Mouse (Mus musculus) embryonic fibroblast, embryonic 13.5 days (primary cell): ENCODE measurements around the gene Rab1a. TPM values are rescaled to one million over a fixed set of nuclear protein-coding genes. Genes with fewer than 3 reads are reported as not detected.

Source experiments
- H3K27ac ChIP-seq: 2 replicates; pipeline ENCODE4 v1.5.1; 2012; ENCODE audit warnings: low read length, control low read depth, inconsistent platforms; ENCODE audit not compliant: insufficient read depth
- H3K4me1 ChIP-seq: 2 replicates; pipeline ENCODE4 v1.6.1; 2011; ENCODE audit warnings: low read length; ENCODE audit not compliant: control insufficient read depth, insufficient read depth
- H3K4me3 ChIP-seq: 2 replicates; pipeline ENCODE4 v1.5.1; 2011; ENCODE audit warnings: mild to moderate bottlenecking, control low read depth, low read length; ENCODE audit not compliant: insufficient read depth
- CTCF ChIP-seq: IDR thresholded peaks from 2 replicates; pipeline ENCODE4 v1.5.1; 2011; ENCODE audit warnings: mild to moderate bottlenecking, control low read depth, low read length, moderate library complexity, borderline replicate concordance; ENCODE audit not compliant: insufficient read depth
- POLR2A ChIP-seq: IDR thresholded peaks from 2 replicates; pipeline ENCODE4 v1.6.1; 2011; ENCODE audit warnings: low read depth, mild to moderate bottlenecking, control low read depth, low read length, moderate library complexity
- polyA plus RNA-seq: library from polyadenylated mRNA; stranded (reverse); fragments of >200 nt; gene quantifications from 2 replicates; pipeline ENCODE4 v1.2.4, GENCODE M21; 2011; ENCODE audit warnings: low read depth; ENCODE audit not compliant: missing spikeins, insufficient read length

The Rab1a gene
- polyA plus RNA-seq, 1 experiment, result 406 TPM

GRCm38 (mm10) chr11:20232016-20232755 is 31.0 kb downstream of the Rab1a start:
- Histone ChIP-seq H3K4me3 (no peak overlapping the region), H3K27ac (no peak overlapping the region), H3K4me1 (no peaks in the 10 kb centered on the region; the same call in 1 of the 2 replicates)
- TF ChIP-seq POLR2A, result no peak
- TF ChIP-seq CTCF, result no peak

- Histone ChIP-seq H3K4me3 (no peak overlapping the region), H3K27ac (no peak overlapping the region)
- TF ChIP-seq POLR2A, result no peak
- no peak for TF ChIP-seq CTCF
Measured at GRCm38 (mm10) chr11:20234233-20234632, 33.0 kb downstream of the Rab1a start.

GRCm38 (mm10) chr11:20237018-20237417 is 35.8 kb downstream of the Rab1a start:
- no peak overlapping the region for H3K27ac ChIP-seq
- no peak overlapping the region for H3K4me3 ChIP-seq
- TF ChIP-seq POLR2A (no peak), CTCF (no peak)
- H3K4me1 ChIP-seq, result no peaks in the 10 kb centered on the region; the same call in 1 of the 2 replicates

More at GRCm38 (mm10) chr11:20234233-20234632, 33.0 kb downstream of the Rab1a start:
- H3K4me1 ChIP-seq, result no peaks in the 10 kb centered on the region; the same call in 1 of the 2 replicates

- no peak overlapping the region for H3K27ac ChIP-seq
- no peak overlapping the region for H3K4me3 ChIP-seq
- no peak for TF ChIP-seq CTCF
- TF ChIP-seq POLR2A, result no peak
- no peaks in the 10 kb centered on the region; the same call in 1 of the 2 replicates for H3K4me1 ChIP-seq
Measured at GRCm38 (mm10) chr11:20237976-20238375, 36.7 kb downstream of the Rab1a start.

GRCm38 (mm10) chr11:20239279-20239861 is 38.1 kb downstream of the Rab1a start:
- TF ChIP-seq CTCF, result no peak
- TF ChIP-seq POLR2A, result no peak

GRCm38 (mm10) chr11:20240331-20240730 is 39.1 kb downstream of the Rab1a start:
- no peak for TF ChIP-seq POLR2A
- no peak for TF ChIP-seq CTCF
- no peak overlapping the region for H3K27ac ChIP-seq

More at GRCm38 (mm10) chr11:20239279-20239861, 38.1 kb downstream of the Rab1a start:
- no peak overlapping the region for H3K27ac ChIP-seq
- no peaks in the 10 kb centered on the region; the same call in 1 of the 2 replicates for H3K4me1 ChIP-seq
- no peak overlapping the region for H3K4me3 ChIP-seq

GRCm38 (mm10) chr11:20241311-20241710 is 40.1 kb downstream of the Rab1a start:
- H3K4me3 ChIP-seq, result no peak overlapping the region
- H3K4me1 ChIP-seq, result peaks cover 2% of the 10 kb centered on the region; the same call in 1 of the 2 replicates
- TF ChIP-seq CTCF (no peak), POLR2A (no peak)
- no peak overlapping the region for H3K27ac ChIP-seq

More at GRCm38 (mm10) chr11:20240331-20240730, 39.1 kb downstream of the Rab1a start:
- H3K4me1 ChIP-seq, result peaks cover under 1% of the 10 kb centered on the region; the same call in 1 of the 2 replicates
- no peak overlapping the region for H3K4me3 ChIP-seq

GRCm38 (mm10) chr11:20242366-20243056 is 41.3 kb downstream of the Rab1a start:
- TF ChIP-seq CTCF (no peak), POLR2A (no peak)
- H3K4me1 ChIP-seq, result peaks cover 9% of the 10 kb centered on the region
- no peak overlapping the region for H3K4me3 ChIP-seq
- H3K27ac ChIP-seq, result no peak overlapping the region

- Histone ChIP-seq H3K4me1 (peaks cover 9% of the 10 kb centered on the region), H3K27ac (no peak overlapping the region), H3K4me3 (no peak overlapping the region)
- TF ChIP-seq CTCF (no peak), POLR2A (no peak)
Measured at GRCm38 (mm10) chr11:20243214-20243913, 42.1 kb downstream of the Rab1a start.
